Mouse (Mus musculus): ENCODE results near the gene Exoc6b. TPM values are rescaled to one million over a fixed set of nuclear protein-coding genes. Genes with fewer than 3 reads are reported as not detected.

Exoc6b gene
- total RNA-seq (2023): 18.8 to 25.7 TPM (median 21.9 TPM) in 4 replicates

GRCm38 (mm10) chr6:85069023-85069985, at the start of gene Exoc6b:
Exoc6b (minus strand) TSS chr6:85069513.

GRCm38 (mm10) chr6:84593693-84594092, 475.6 kb downstream of the Exoc6b start, which contains the start of gene Cyp26b1:
Cyp26b1 (minus strand) TSS chr6:84593908.

Other genes with a start within 250 kb of the Exoc6b start
- 4.4 to 6.5 TPM (median 4.8 TPM) in 4 replicates for gene Spr, start 68.3 kb upstream of the Exoc6b start, total RNA-seq (2023)
- gene Emx1, start 117.9 kb upstream of the Exoc6b start, total RNA-seq (2023): not detected in 4 replicates